Mouse (Mus musculus): ENCODE results near the gene Gm19965.

DNA sequence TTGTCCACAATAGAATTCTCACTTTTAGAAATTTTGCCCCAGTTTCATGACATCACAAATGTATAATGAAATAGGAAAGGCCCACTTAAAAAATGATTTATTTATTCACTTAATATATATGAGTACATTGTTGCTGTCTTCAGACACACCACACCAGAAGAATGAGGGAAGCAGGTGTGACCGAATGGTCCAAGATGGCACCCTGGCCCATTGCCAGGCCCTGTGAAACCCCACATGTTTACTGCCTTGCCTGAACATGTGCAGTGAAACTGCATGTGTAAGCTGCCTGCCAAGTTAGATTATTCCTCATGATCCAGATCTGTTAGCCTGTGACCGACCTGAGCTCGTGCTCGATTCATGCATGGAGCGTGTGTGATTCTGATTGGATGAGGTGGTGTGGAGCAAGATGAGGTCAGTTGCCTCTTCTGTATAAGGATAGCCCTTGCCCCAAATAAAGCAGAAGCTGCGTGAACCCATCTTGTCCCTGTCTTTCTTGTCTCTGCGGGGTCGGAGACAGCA is 20.3 kb upstream of the Gm19965 start:
- TF ChIP-seq POLR2A (IDR thresholded peaks at IDR 0.05; ENCODE audit: insufficient read depth, low read depth, low read length) (no peak), CTCF (IDR thresholded peaks at IDR 0.05) (no peak)

Measured in heart, adult 2 months (tissue).